Mouse (Mus musculus) lung, embryonic 15.5 days (tissue): ENCODE results near the gene Ddx41. TPM values are rescaled to one million over a fixed set of nuclear protein-coding genes. Genes with fewer than 3 reads are reported as not detected.
A peak's percentile ranks its signal among the peaks of the same experiment; 100 is the strongest.

Experiments
- ATAC-seq: fragments of 200-750 bp; cut with Nextera tagmentation; 2 replicates; pipeline ENCODE4 v1.8.0; 2017; ENCODE audit warnings: moderate number of reproducible peaks, borderline replicate concordance; ENCODE audit not compliant: low FRiP score, low TSS enrichment; ENCODE audit errors: extremely low read depth
- H3K27ac ChIP-seq: fragments of 300-500 bp; sonication (generic); 2 replicates; pipeline ENCODE4 v1.5.1; 2015; ENCODE audit warnings: moderate library complexity, mild to moderate bottlenecking, inconsistent platforms
- H3K27me3 ChIP-seq: fragments of 300-500 bp; sonication (generic); 2 replicates; pipeline ENCODE4 v1.6.1; 2015; ENCODE audit warnings: inconsistent platforms
- H3K36me3 ChIP-seq: fragments of 300-500 bp; sonication (generic); 2 replicates; pipeline ENCODE4 v1.6.1; 2015; ENCODE audit warnings: inconsistent platforms
- H3K4me1 ChIP-seq: fragments of 300-500 bp; sonication (generic); 2 replicates; pipeline ENCODE4 v1.6.1; 2015; ENCODE audit warnings: inconsistent platforms
- H3K4me2 ChIP-seq: fragments of 300-500 bp; sonication (generic); 2 replicates; pipeline ENCODE4 v1.6.1; 2015; ENCODE audit warnings: inconsistent platforms, mild to moderate bottlenecking, moderate library complexity
- H3K4me3 ChIP-seq: fragments of 300-500 bp; sonication (generic); 2 replicates; pipeline ENCODE4 v1.5.1; 2015; ENCODE audit warnings: mild to moderate bottlenecking, inconsistent platforms
- H3K9ac ChIP-seq: fragments of 300-500 bp; sonication (generic); 2 replicates; pipeline ENCODE4 v1.6.1; 2015; ENCODE audit warnings: inconsistent platforms
- H3K9me3 ChIP-seq: fragments of 300-500 bp; sonication (generic); 2 replicates; pipeline ENCODE4 v1.6.1; 2016; ENCODE audit warnings: inconsistent platforms
- WGBS: fragments of 180-500 bp; shearing (Covaris S2); methylation state at CpG from one replicate; pipeline ENCODE4 v1.1.7; 2015; 5-methylcytosine and 5-hydroxymethylcytosine counted together
- microRNA-seq: library from miRNA; unstranded; fragments of <30 nt; microRNA quantifications from one replicate; pipeline ENCODE4, GENCODE M21; 2016
- polyA plus RNA-seq: library from polyadenylated mRNA; unstranded; fragments of >200 nt; fragmentation: Nextera tagmentation; extraction: Ambion mirVana; gene quantifications from 2 replicates; pipeline ENCODE4 v1.2.1, GENCODE M21; 2015

Gene Ddx41
- polyA plus RNA-seq, 1 experiment from 2014 or later, result 65.7 TPM

DNA sequence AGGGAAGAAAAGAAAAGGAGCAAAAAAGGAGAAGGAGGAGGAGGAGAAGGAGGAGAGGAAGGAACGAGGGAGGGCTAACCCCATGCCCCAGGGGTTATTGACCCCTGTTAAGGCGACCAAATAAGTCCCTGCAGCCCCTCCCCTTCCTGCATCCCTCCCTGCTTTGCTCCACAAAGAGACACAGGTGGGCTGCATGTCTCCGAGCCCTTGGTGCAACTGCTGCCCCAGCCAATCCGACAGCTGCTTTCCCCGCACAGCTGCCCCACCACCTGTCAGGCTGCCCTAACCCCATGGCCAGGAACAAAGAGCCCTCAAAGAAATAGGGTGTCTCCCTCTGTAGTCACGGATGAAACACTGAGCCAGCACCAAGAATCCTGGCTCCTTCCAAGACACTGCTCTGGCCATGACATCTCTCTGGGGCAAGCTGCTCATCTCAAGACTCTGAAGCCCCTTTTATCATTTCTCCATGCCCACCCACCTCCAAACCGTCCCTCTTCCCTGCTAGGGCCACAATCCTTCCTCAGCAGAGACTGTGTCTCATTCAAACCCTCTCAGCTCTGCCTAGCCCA is 51.9 kb downstream of the Ddx41 start:
- Histone ChIP-seq H3K27me3 (no peaks in the 10 kb centered on the region), H3K4me3 (no peak overlapping the region), H3K4me1 (peaks cover 50% of the 10 kb centered on the region), H3K4me2 (no peak overlapping the region), H3K36me3 (peaks cover 23% of the 10 kb centered on the region), H3K27ac (no peak overlapping the region), H3K9me3 (no peaks in the 10 kb centered on the region), H3K9ac (no peak overlapping the region)
- 48% methylated on average over 7 of the region's 7 CpGs for WGBS
- ATAC-seq, result no peak

DNA sequence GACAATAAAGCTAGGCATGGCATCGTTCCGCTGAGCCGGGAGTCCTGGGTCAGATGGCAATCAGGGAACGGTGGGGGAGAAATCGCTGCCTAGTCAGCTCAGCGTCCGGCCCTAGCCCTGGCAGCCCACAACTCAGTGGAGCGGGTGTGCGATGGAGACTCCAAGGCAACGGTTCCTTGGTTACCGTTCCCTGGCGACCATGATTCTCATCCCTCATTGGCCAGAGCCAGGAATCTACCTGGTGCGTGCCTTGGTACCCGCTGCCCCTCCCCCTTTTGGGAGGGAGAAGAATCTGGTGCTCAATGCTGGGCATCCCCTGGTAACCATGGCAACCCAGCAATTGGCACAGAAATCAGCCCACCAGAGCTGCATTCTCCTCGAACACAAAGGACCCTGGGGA is 52.9 kb downstream of the Ddx41 start:
- WGBS, result 52% methylated on average over 15 of the region's 15 CpGs

DNA sequence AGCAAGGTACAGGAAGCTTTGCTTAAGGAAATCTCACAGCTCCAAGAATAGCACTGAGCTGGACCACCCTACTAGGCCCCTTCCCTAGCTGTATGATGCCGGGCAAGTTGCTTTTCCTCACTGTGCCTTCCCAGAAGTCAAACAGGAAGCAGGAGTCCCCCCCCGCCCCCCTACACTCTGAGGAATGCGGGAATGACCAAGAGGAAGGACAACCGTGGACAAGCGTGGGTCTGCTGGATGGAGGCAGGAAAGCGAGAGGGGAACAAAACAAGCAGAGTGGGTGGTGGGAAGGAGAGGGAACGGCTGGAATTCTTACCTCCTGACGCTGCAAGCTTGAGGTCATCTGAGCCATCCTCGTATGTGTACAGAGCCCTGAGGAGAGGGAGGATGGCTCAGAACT is 53.4 kb downstream of the Ddx41 start:
- H3K9ac ChIP-seq, result no peak overlapping the region
- no peaks in the 10 kb centered on the region for H3K27me3 ChIP-seq
- no peaks in the 10 kb centered on the region for H3K9me3 ChIP-seq
- H3K4me1 ChIP-seq, result peaks cover 50% of the 10 kb centered on the region
- H3K4me2 ChIP-seq, result peak overlapping the region; percentile 9; the same call in 1 of the 2 replicates
- ATAC-seq, result no peak
- WGBS, result 26% methylated on average over 9 of the region's 9 CpGs
- no peak overlapping the region for H3K4me3 ChIP-seq
- peak overlapping the region; percentile 7; the same call in 1 of the 2 replicates for H3K27ac ChIP-seq
- peaks cover 30% of the 10 kb centered on the region for H3K36me3 ChIP-seq

More for the DNA sequence above, 52.9 kb downstream of the Ddx41 start:
- Histone ChIP-seq H3K36me3 (peaks cover 29% of the 10 kb centered on the region), H3K27ac (peak overlapping the region; percentile 7; the same call in 1 of the 2 replicates), H3K27me3 (no peaks in the 10 kb centered on the region), H3K9ac (no peak overlapping the region), H3K4me3 (no peak overlapping the region), H3K4me1 (peaks cover 50% of the 10 kb centered on the region), H3K4me2 (peak overlapping the region; percentile 9; the same call in 1 of the 2 replicates), H3K9me3 (no peaks in the 10 kb centered on the region)
- ATAC-seq, result no peak

DNA sequence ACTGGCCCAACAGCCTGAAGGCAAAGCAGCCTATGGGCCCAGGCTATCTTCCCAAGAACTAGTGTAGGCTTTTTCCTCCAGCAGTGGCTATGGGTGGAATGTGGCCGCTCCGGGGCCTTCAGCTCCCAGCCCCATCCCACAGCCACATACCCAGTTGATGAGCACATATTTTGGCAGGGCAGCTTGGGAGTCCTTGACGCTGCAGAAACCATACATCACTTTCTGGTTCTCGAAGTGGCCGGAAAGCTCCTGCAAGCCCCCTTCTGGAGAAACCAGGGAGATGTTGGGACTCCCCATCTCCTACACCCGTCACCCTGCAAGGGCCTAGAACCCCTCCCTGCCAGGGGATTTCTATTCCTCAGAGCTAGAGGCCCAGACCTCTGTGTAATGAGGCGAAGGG is 53.9 kb downstream of the Ddx41 start:
- Histone ChIP-seq H3K27ac (no peak overlapping the region), H3K4me1 (peaks cover 50% of the 10 kb centered on the region), H3K9me3 (no peaks in the 10 kb centered on the region), H3K4me2 (no peak overlapping the region), H3K9ac (no peak overlapping the region), H3K27me3 (no peaks in the 10 kb centered on the region), H3K4me3 (no peak overlapping the region), H3K36me3 (peaks cover 34% of the 10 kb centered on the region)
- no peak for ATAC-seq
- WGBS, result 53% methylated on average over 7 of the region's 7 CpGs

Small RNA genes lying within 50 kb of the gene (microRNA-seq; reads per million reads assigned to microRNA genes)
- gene Mir6945, result 2.2 reads per million, percentile 7 among the genes with 10 or more reads in this experiment

Other genes starting within 250 kb of the Ddx41 start
- 489 and 499 TPM in 2 replicates for gene Prelid1, start 216.2 kb downstream of the Ddx41 start, polyA plus RNA-seq
- 83.7 and 87.6 TPM in 2 replicates for gene Rab24, start 214.7 kb downstream of the Ddx41 start, polyA plus RNA-seq
- gene Mxd3, start 206.8 kb downstream of the Ddx41 start, polyA plus RNA-seq, result 47.2 and 47.5 TPM in 2 replicates
- 111 and 112 TPM in 2 replicates for gene Lman2, start 173.9 kb downstream of the Ddx41 start, polyA plus RNA-seq
- 1.2 and 1.3 TPM in 2 replicates for gene Rgs14, start 166.9 kb downstream of the Ddx41 start, polyA plus RNA-seq
- gene Slc34a1, start 138.5 kb downstream of the Ddx41 start, polyA plus RNA-seq, result 0.17 TPM in 1 of 2 replicates, not detected in the other
- gene Pfn3, start 121.4 kb downstream of the Ddx41 start, polyA plus RNA-seq, result not detected in 2 replicates
- 0.10 and 0.65 TPM in 2 replicates for gene F12, start 109.9 kb downstream of the Ddx41 start, polyA plus RNA-seq
- 45.1 and 45.7 TPM in 2 replicates for gene Grk6, start 91.6 kb downstream of the Ddx41 start, polyA plus RNA-seq
- 0.29 and 0.39 TPM in 2 replicates for gene Prr7, start 72.4 kb downstream of the Ddx41 start, polyA plus RNA-seq
- 124 and 132 TPM in 2 replicates for gene Dbn1, start 48.5 kb downstream of the Ddx41 start, polyA plus RNA-seq
- 169 and 176 TPM in 2 replicates for gene Pdlim7, start 23.0 kb downstream of the Ddx41 start, polyA plus RNA-seq
- 2.7 and 3.1 TPM in 2 replicates for gene Dok3, start 7.4 kb downstream of the Ddx41 start, polyA plus RNA-seq
- gene Fam193b, start 34.5 kb upstream of the Ddx41 start, polyA plus RNA-seq, result 33.4 and 40.3 TPM in 2 replicates
- gene Tmed9, start 37.1 kb upstream of the Ddx41 start, polyA plus RNA-seq, result 179 and 184 TPM in 2 replicates
- 25.1 and 29.1 TPM in 2 replicates for gene B4galt7, start 63.2 kb upstream of the Ddx41 start, polyA plus RNA-seq
- 53.1 and 58.4 TPM in 2 replicates for gene Caml, start 86.3 kb upstream of the Ddx41 start, polyA plus RNA-seq
- gene Ddx46, start 98.4 kb upstream of the Ddx41 start, polyA plus RNA-seq, result 29.0 and 31.6 TPM in 2 replicates
- 59.3 and 64.9 TPM in 2 replicates for gene B230219D22Rik, start 156.5 kb upstream of the Ddx41 start, polyA plus RNA-seq
- 93.0 TPM in 2 replicates for gene Txndc15, start 178.0 kb upstream of the Ddx41 start, polyA plus RNA-seq
- 57.9 and 60.5 TPM in 2 replicates for gene Pcbd2, start 190.7 kb upstream of the Ddx41 start, polyA plus RNA-seq
- not detected in 2 replicates for gene Catsper3, start 247.9 kb upstream of the Ddx41 start, polyA plus RNA-seq